Mouse (Mus musculus): ENCODE measurements at regions not wholly inside any gene's neighbourhood (a gene's known extent, or its start where the extent isn't known, plus 50 kb on each side); places are given as distances from the start of the nearest gene placed in this dataset.

DNA sequence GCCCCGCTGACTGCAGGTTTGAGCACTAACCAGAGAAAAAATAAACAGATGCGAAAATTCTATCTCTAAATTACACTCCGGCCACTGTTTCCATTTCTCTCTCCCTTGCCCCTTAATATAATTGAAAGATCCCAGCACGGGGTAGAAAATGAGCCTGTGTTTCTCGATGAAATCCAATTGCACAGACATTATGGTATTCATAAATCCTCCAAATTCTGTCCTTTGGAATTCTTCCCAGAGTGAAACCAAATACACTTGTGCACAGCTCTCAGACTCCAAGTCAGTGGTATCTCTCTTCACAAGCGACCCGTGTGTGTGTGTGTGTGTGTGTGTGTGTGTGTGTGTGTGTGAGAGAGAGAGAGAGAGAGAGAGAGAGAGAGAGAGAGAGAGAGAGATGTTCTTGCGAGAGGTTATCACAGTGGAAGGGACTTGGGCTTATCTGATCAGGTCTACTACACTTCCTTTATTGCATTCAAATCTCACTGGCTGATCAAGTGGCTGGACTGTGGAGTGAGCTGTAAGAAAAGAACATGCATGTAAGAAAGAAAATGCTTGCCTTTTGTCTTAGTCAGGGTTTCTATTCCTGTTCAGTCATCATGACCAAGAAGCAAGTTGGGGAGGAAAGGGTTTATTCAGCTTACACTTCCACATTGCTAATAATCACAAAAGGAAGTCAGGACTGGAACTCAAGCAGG, 529.6 kb upstream of the Gm19410 start:
- DNase-seq (ENCODE audit: low spot score in 2 of 2) = no peak

DNA sequence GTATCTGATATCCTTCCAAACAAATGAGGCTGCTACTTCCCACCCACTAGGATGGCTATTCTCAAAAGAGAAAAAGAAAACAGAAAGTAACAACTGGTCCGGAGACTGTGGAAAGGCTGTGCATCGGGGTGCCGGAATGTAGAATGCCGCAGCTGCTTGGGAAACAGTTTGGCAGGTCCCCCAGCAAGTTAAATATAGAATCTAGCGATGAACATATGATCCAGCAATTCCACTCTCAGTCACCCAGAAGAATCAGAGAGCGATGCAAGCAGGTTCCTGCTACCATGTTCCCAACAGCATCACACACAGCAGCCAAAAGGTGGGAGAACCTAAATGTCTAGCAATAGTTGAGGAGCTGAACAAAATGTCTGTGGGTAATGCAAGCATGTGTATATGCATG, 528.3 kb upstream of the Gm19410 start:
- no peak for DNase-seq (ENCODE audit: low spot score in 2 of 2)

GRCm38 (mm10) chr8:35240884-35241283, 524.7 kb upstream of the Gm19410 start:
- no peak for DNase-seq (ENCODE audit: low spot score in 2 of 2)

DNA sequence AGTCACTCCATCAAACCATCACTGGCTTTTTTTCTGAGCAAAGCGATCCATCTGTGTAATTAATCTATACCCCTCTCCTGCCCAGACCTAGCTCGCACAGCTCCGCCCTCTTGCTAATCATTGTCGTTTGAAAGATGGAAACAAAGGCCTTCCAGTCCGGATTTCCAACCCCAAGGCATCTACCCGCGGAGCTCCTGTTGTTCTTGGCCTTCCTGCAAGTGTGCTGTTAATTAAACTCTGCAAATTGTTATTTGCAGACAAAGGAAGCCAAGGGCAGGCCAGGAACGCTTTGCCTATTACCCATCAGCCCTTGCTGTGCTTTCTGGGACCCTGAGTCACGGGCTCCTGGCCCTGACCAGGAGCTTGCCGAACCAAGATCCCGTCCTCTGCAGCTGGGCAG, 522.0 kb upstream of the Gm19410 start:
- DNase-seq (ENCODE audit: low spot score in 2 of 2) = peak in 1 of 2 experiments; percentile 11

DNA sequence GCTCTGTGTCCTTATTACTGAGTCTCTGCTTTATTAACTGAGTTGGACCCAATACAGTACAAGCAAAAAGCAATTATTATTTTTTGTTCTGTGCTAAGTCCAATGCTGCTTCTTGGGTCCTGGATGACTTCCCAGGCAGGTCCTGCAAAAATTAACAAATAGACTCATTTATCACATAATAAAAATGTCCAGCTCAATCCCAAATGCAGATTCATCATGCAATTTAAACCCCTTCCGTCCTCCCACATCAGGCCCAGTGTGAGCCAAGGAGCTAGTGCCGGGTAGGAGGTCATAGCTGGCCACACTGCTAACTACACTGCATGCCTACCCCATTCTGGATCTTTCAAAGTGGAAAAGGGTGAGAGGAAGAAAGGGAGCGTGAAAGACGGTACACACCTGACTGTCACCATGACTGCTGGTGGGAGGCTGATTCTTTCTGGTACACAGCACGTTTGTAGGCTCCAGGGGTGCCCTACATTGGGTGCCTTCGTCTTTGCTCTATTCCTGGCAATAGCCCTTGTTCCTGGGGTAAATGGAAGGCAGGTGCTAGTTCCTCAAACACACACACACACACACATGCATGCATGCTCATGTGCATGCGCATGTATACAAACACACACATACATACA, 515.7 kb upstream of the Gm19410 start:
- no peak for DNase-seq (ENCODE audit: low spot score in 2 of 2)

- no peak for DNase-seq (ENCODE audit: low spot score in 2 of 2)
Observed at GRCm38 (mm10) chr8:35250641-35251040, 514.9 kb upstream of the Gm19410 start.

DNA sequence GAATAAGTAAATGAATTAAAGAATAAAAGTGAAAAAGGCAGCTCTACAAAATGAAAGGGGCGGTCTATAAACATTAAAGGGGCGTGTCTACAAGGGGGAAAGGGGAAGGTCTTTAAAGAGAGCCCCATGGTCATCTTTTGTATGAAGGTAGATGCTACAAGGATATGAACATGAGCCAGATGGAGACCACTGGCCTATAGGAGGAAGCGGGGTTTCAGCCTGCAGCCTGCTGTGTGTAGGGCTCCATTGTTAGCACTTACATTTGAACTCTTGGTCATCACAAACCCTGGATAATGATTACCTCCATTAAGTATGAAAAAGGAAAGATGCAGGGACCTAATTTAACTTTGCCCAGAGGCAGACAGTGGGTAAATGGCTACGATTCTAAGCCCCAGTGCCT, 511.6 kb upstream of the Gm19410 start:
- no peak for DNase-seq (ENCODE audit: low spot score in 2 of 2)

DNA sequence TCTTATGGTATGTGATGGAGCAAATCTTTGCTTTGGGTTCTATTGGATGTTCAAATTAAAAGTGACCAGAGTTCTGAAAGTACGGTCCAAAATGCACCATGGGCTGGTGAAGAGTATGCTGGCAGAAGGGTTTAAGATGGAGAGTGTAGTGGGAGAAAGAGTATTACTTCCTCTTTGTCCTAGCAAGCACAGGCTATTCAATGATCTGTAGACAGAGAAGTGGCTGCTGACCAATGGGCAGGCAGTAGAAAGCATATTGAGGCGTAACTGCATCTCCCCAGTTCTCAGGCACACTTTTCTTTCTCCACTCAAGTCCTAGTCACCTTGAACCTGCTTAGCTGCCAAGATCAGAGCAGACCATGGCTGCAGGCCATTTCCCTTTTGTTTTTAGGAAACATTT, 510.3 kb upstream of the Gm19410 start:
- DNase-seq (ENCODE audit: low spot score in 2 of 2) = no peak

DNA sequence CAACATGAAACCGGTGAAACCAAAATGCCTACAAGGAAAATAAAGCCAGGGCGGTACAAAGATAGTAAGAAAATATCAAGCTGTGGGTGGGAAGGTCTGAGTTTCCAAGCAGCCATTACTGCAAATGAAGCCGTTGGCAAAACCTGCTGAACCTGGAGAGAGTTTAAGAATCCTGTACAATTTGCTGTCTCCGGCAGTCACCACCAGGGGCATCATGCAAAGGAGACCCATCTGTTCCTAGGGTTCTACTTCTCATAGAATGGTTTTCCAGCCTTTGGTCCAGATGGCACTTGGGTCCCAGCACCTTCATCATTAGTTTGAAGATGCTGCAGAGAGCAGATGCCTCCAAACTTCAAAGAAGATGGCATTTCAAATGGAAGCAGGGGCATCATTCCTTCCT, 508.6 kb upstream of the Gm19410 start:
- DNase-seq (ENCODE audit: low spot score in 2 of 2) = peak in 1 of 2 experiments; percentile 17

- no peak for DNase-seq (ENCODE audit: low spot score in 2 of 2)
Observed at GRCm38 (mm10) chr8:35268221-35268620, 497.4 kb upstream of the Gm19410 start.

DNA sequence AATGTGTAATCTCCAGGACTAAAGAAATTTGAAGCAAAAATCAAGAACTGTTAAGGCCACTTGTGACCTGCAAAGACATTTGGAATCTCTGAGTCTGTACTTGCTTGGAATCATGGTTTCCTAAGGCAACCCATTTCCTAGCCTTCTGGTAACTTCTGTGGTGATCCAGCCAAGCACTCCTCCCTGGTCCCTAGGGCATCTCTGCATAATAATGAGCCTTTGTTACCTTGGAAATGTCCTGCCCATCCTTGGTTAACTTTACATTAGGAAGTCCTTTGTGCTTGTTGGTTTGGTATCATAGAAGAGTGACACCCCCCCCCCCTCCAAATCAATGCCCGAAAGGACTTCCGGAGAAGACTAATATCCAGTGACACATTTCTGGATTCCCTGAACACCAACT, 496.6 kb upstream of the Gm19410 start:
- no peak for DNase-seq (ENCODE audit: low spot score in 2 of 2)

DNA sequence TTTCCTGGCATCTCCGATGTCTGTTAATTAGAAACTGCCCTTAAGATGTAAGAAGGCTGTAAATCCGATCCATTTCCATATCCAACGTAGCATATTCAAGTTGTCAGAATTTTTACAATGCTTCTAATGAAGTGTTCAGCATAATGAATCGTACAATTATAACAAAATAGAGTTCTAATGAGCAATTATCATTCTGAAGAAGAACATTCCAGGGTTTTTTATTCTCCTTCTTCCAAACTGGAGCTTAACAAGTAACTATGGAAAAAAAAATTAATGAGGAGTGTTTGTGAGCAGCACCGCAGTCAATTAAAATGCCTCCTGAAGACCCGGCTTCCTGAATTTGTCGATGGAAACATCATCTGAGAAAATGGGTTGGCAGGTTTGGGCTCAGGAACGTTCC, 489.6 kb upstream of the Gm19410 start:
- DNase-seq (ENCODE audit: low spot score in 2 of 2) = no peak

- no peak for DNase-seq (ENCODE audit: low spot score in 2 of 2)
Observed at GRCm38 (mm10) chr8:35276460-35276859, 489.1 kb upstream of the Gm19410 start.

- DNase-seq (ENCODE audit: low spot score in 2 of 2) = no peak
Observed at GRCm38 (mm10) chr8:35278946-35279345, 486.6 kb upstream of the Gm19410 start.

- no peak for DNase-seq (ENCODE audit: low spot score in 2 of 2)
Observed at GRCm38 (mm10) chr8:35280741-35281140, 484.8 kb upstream of the Gm19410 start.

DNA sequence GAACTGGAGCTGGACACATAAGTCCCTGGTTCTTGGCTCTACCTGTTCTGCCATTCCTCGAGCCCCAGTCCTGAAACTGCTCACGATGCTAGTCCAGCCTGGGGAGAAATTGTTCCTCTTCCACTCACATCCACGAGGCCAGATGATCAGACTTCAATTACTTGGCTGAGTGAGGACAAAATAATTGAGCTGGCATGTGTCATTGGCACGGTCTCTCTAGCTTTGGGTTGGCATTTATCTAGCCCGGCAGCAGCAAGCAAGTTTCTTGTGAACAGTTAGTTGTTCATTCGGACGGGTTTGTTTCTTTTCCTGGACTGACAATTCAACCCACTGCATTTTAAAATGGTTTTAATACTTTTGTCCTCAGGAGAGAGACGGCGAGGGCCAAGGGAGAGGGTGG, 482.2 kb upstream of the Gm19410 start:
- DNase-seq (ENCODE audit: low spot score in 2 of 2) = peak in 1 of 2 experiments; percentile 23

GRCm38 (mm10) chr8:35289018-35289417, 476.6 kb upstream of the Gm19410 start:
- no peak for DNase-seq (ENCODE audit: low spot score in 2 of 2)

DNA sequence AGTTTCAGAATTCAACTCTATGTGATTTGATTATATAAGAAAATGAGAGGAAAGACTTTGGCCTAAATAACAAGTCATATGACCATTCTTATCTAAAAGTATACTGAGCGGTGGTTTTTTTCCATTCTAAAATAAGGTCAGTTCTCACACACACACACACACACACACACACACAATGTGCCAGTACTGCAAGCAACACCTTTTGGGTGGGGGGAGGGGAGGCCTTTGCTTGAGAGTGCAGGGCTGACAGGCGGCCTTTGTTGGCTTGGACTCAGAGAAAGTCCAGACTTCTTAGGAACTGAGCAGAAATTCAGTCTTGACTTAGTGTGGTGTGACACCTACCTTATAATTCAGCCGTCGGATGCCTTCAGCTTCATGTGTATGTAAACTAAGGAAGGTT, 475.6 kb upstream of the Gm19410 start:
- no peak for DNase-seq (ENCODE audit: low spot score in 2 of 2)

DNA sequence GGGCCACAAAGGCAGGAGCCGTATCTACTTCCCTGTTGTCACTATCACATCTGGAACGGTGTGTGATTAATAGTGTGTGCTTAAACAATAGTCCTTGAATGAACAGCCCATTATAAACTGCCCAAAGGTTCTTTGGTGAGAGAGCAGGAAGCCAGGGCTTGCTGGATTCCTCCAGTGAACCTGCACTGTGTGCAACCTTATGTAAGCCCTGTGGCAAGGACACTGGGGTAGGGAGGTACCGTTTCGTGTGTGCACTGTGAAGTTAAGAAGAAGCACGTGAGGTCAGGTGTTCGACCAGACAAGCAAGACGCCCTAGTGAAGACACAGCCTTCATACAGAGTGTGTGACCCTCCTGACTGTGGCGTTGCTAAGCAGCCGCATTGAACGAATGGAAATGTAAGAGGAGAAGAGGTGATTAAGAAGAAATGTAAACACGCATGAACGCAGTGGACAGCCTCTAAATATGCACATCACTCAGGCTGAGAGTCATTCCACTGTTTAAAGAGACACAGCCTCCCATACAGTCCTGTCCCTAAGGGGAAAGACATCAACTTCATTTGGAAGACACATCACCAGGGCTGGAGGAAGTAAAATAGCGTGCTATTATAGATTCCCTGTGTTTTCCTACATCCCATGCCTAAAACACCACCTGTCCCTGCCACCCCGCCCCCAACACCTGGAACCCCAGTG, 472.0 kb upstream of the Gm19410 start:
- DNase-seq (ENCODE audit: low spot score in 2 of 2) = no peak

DNA sequence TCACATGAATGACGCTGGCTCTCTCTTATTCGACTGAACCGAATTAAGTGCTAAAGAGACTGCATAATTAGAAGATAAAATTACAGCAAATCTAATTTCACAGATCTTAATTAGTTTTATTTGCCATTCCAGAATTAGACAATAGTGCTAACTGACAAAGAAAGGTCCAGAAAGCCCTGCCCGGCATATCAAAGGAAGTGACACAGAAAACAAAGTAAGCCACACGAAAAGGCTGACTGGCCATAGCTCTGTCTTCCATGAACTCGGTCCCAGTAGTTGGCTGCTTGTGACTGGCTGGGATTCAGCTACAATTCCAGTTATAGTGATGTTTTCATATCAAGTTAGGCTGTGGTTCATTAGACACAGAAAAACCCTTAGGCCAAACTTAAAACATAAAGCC, 468.7 kb upstream of the Gm19410 start:
- no peak for DNase-seq (ENCODE audit: low spot score in 2 of 2)

DNA sequence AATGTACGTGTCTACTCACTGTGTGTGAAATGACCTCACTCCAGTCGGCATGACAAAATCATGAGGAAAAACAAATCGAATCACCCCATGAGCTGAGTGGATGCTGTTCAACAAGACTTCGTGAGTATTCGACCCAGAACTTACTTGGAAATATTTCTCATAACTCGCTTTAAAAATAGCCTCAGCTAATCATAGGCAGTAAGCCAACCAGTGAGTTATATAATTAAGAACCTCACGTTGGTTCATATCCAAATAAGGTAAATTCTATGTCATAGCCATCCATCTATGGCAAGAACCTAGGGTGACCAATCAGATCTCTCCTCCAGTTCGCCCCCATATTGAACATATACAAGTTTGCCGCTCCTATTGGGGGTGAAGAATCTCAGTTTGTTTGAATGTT, 466.5 kb upstream of the Gm19410 start:
- DNase-seq (ENCODE audit: low spot score in 2 of 2) = no peak

DNA sequence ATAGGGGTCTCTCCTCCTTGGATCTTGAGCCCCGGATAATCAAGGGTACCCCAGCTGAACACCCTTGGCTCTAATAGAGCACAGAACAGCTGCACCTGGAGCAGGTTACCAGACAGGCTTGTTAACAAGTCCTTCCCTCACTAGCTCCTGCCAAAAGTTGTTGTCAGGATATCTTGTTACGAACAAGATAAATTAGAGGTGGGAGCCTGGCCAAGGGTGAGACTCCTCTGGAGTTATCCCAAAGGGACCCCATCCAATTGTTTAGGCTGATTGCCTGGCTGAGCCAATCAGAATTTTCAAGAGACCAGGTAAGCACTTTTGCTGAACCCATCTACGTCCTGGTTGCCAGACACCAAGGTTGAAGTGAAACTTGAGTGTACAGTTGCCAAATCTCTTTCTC, 465.2 kb upstream of the Gm19410 start:
- no peak for DNase-seq (ENCODE audit: low spot score in 2 of 2)

- peak; percentile 29 to 41 for DNase-seq (ENCODE audit: low spot score in 2 of 2)
Observed at GRCm38 (mm10) chr8:35300881-35301521, 464.6 kb upstream of the Gm19410 start.

All from cerebellum, postnatal 4 days (tissue).